Mouse (Mus musculus) MEL (cell line): ENCODE data around the gene Gm20671.

Experiments used
- BHLHE40 ChIP-seq: IDR thresholded peaks from 2 replicates; pipeline ENCODE4 v1.6.1; 2012; ENCODE audit warnings: low read depth, mild to moderate bottlenecking, inconsistent platforms, low read length, improper control_type of control experiment, borderline replicate concordance
- CTCF ChIP-seq, 3 experiments: IDR thresholded peaks in 2 of 3; conservative IDR thresholded peaks in 1 of 3; 2 replicates each; pipeline ENCODE4 v1.5.1; 2011 to 2012; ENCODE audit warnings: low read length in 3 of 3, low read depth in 2 of 3, mild to moderate bottlenecking in 2 of 3, improper control_type of control experiment in 1 of 3, inconsistent platforms in 1 of 3, mixed read lengths in 1 of 3, moderate library complexity in 1 of 3; ENCODE audit not compliant: control insufficient read depth in 1 of 3, insufficient read depth in 1 of 3, poor library complexity in 1 of 3, severe bottlenecking in 1 of 3
- EP300 ChIP-seq, 2 experiments: IDR thresholded peaks; 2 replicates each; pipeline ENCODE4 v1.6.1; 2011; ENCODE audit warnings: improper control_type of control experiment in 2 of 2, low read length in 2 of 2, low read depth in 1 of 2, mild to moderate bottlenecking in 1 of 2
- GATA1 ChIP-seq: IDR thresholded peaks from 2 replicates; pipeline ENCODE4 v1.6.1; 2011; ENCODE audit warnings: low read depth, low read length, improper control_type of control experiment
- JUND ChIP-seq: IDR thresholded peaks from 2 replicates; pipeline ENCODE4 v1.6.1; 2011; ENCODE audit warnings: low read depth, mild to moderate bottlenecking, improper control_type of control experiment, low read length
- MAX ChIP-seq: IDR thresholded peaks from 2 replicates; pipeline ENCODE4 v1.6.1; 2011; ENCODE audit warnings: low read length, improper control_type of control experiment
- MEF2A ChIP-seq: IDR thresholded peaks from 2 replicates; pipeline ENCODE4 v1.6.1; 2014; ENCODE audit warnings: low read depth, mild to moderate bottlenecking, inconsistent platforms, low read length, improper control_type of control experiment; ENCODE audit not compliant: poor library complexity, insufficient replicate concordance, severe bottlenecking; ENCODE audit errors: extremely low read depth
- MYC ChIP-seq: IDR thresholded peaks from 2 replicates; pipeline ENCODE4 v1.6.1; 2011; ENCODE audit warnings: low read depth, mild to moderate bottlenecking, low read length, improper control_type of control experiment, moderate library complexity
- POLR2A ChIP-seq, 2 experiments: IDR thresholded peaks; 2 replicates each; pipeline ENCODE4 v1.6.1; 2011 to 2012; ENCODE audit warnings: low read length in 2 of 2, mild to moderate bottlenecking in 2 of 2, control low read depth in 1 of 2, improper control_type of control experiment in 1 of 2, low read depth in 1 of 2, moderate library complexity in 1 of 2; ENCODE audit not compliant: control insufficient read depth in 1 of 2, insufficient read depth in 1 of 2, poor library complexity in 1 of 2
- SIN3A ChIP-seq: IDR thresholded peaks from 2 replicates; pipeline ENCODE4 v1.6.1; 2012; ENCODE audit warnings: low read length, improper control_type of control experiment, inconsistent platforms
- SMC3 ChIP-seq: IDR thresholded peaks from 2 replicates; pipeline ENCODE4 v1.6.1; 2011; ENCODE audit warnings: low read depth, low read length, improper control_type of control experiment
- USF1 ChIP-seq: IDR thresholded peaks from 2 replicates; pipeline ENCODE4 v1.6.1; 2014; ENCODE audit warnings: low read depth, mild to moderate bottlenecking, inconsistent platforms, low read length, improper control_type of control experiment, moderate library complexity

DNA sequence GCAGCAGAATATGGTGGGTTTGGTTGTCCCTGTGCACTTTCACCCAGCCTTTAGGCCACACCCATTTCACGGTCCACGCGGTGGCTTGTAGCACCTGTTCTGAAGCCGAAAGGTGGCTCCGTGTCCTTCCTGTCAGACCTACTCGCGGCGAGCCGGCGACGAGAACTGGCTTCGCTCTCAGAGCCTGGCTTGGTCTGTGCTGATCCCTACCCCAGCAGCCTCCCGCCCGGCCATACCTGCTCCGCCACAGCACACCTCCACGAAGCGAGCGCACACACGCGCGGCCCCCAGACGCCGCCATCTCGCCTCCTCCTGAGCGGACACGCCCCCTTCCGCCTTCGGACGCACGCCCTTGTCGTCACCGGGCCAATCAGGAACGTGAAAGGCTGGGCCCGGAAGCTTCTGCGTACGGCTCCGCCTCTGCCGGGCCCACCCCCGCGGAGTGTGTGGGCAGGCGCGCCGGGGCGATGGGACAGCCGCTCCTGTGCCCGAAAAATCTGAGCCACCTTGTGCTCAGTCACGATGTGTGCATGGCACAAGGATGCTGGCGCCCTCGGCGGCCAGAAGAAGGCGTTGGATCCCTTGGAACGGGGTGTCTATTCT, 41.5 kb downstream of the Gm20671 start, which contains the start of gene Pisd:
- TF ChIP-seq SIN3A: peak; percentile 85
- no peak for TF ChIP-seq JUND
- 0 out of 4 replicates have a peak, but pooled peaks of 1 of the 2 experiments have one; percentile 7 for TF ChIP-seq EP300 (IDR thresholded peaks at IDR 0.05; ENCODE audit: low read depth in 1 of 2, low read length in 2 of 2)
- TF ChIP-seq MEF2A: 0 out of 2 replicates have a peak, but pooled peaks have one; percentile 20
- no peak for TF ChIP-seq CTCF (IDR thresholded peaks at IDR 0.05 in 2 of 3, conservative IDR thresholded peaks at IDR 0.05 in 1 of 3; ENCODE audit: control insufficient read depth in 1 of 3, insufficient read depth in 1 of 3, low read depth in 2 of 3, low read length in 3 of 3, poor library complexity in 1 of 3, severe bottlenecking in 1 of 3)
- no peak for TF ChIP-seq GATA1
- no peak for TF ChIP-seq SMC3
- TF ChIP-seq BHLHE40: no peak
- TF ChIP-seq POLR2A (IDR thresholded peaks at IDR 0.05; ENCODE audit: control insufficient read depth in 1 of 2, insufficient read depth in 1 of 2, low read depth in 1 of 2, low read length in 2 of 2, poor library complexity in 1 of 2): peak; percentile 96 to 97
- TF ChIP-seq USF1: no peak
- TF ChIP-seq MAX: peak; percentile 73
- peak; percentile 85 for TF ChIP-seq MYC
